Comparison of ENCODE assay signal across 26 mouse cellular contexts in genomic region chr17:30222361-30222760, GRCm38 (mm10).
DNase-seq lines count a peak whose midpoint lies in the region; ATAC-seq and TF ChIP-seq lines count a peak whose summit lies in the region.
"Had no signal": no experiment of that assay in that cellular context is flagged by ENCODE, and none has a peak within 500 bp of the region (broad histone marks: within the 10 kb centered on the region; RNA-seq: fewer than 3 reads in every experiment).

No protein-coding gene starts in this region.

- TF ChIP-seq EP300 in lung, postnatal 0 days (IDR thresholded peaks at IDR 0.05), result no peak

- H3K36me3 ChIP-seq in hindbrain, embryonic 13.5 days, result peaks cover 22% of the 10 kb centered on the region
- peaks cover 2% of the 10 kb centered on the region for H3K36me3 ChIP-seq in hindbrain, embryonic 16.5 days (ENCODE audit: control insufficient read depth, insufficient read depth, low read length)
- H3K36me3 ChIP-seq in lung, postnatal 0 days (ENCODE audit: insufficient read depth, low read length), result peaks cover 5% of the 10 kb centered on the region; the same call in 1 of the 2 replicates
- peaks cover 10% of the 10 kb centered on the region for H3K36me3 ChIP-seq in midbrain, embryonic 14.5 days (ENCODE audit: control insufficient read depth, insufficient read depth, low read length)
- no peaks in the 10 kb centered on the region for H3K36me3 ChIP-seq in neural tube, embryonic 15.5 days

- 76% methylated on average over 11 of the region's 11 CpGs for WGBS in hindbrain, embryonic 13.5 days
- WGBS in hindbrain, embryonic 16.5 days, result 78% methylated on average over 11 of the region's 11 CpGs
- 66% methylated on average over 11 of the region's 11 CpGs for WGBS in lung, postnatal 0 days
- WGBS in midbrain, embryonic 14.5 days, result 66% methylated on average over 11 of the region's 11 CpGs
- 67% methylated on average over 11 of the region's 11 CpGs for WGBS in neural tube, embryonic 15.5 days

- no peaks in the 10 kb centered on the region for H3K27me3 ChIP-seq in hindbrain, embryonic 13.5 days
- H3K27me3 ChIP-seq in hindbrain, embryonic 16.5 days (replicated peaks; ENCODE audit: control insufficient read depth, insufficient read depth, low read length), result no peaks in the 10 kb centered on the region
- no peaks in the 10 kb centered on the region for H3K27me3 ChIP-seq in lung, postnatal 0 days (replicated peaks; ENCODE audit: insufficient read depth, low read length)
- no peaks in the 10 kb centered on the region for H3K27me3 ChIP-seq in midbrain, embryonic 14.5 days (ENCODE audit: control insufficient read depth, insufficient read depth, low read length)
- H3K27me3 ChIP-seq in neural tube, embryonic 15.5 days (replicated peaks), result no peaks in the 10 kb centered on the region
- H3K27me3 ChIP-seq: heart, embryonic 12.5 days; hindbrain, embryonic 15.5 days; limb, embryonic 12.5 days; liver, embryonic 12.5 days; neural tube, embryonic 13.5 days had no signal

- no peak for DNase-seq in lung, postnatal 0 days (ENCODE audit: low spot score)
- no peak for DNase-seq in lung, postnatal 25 days (ENCODE audit: low spot score)
- DNase-seq in brain, embryonic 14.5 days (ENCODE audit: low read depth), result no peak
- DNase-seq in midbrain, embryonic 14.5 days, result no peak
- DNase-seq in adrenal gland, postnatal 4 days (ENCODE audit: low spot score in 2 of 2), result no peak
- DNase-seq: adrenal gland, postnatal 14 days; cerebellum, adult 9-10 months; gastrocnemius, postnatal 10 days; heart, adult 18-20 months; heart, postnatal 10 days; kidney, adult 2 months; kidney, postnatal 14 days; layer of hippocampus, postnatal 36 days; lung, adult 18-20 months; lung, postnatal 4 days; thymus, postnatal 25 days had no signal

- peak overlapping the region; percentile 10; the same call in 1 of the 2 replicates for H3K9ac ChIP-seq in hindbrain, embryonic 13.5 days
- H3K9ac ChIP-seq in hindbrain, embryonic 16.5 days (ENCODE audit: low read depth, low read length), result no peak overlapping the region
- H3K9ac ChIP-seq in lung, postnatal 0 days (replicated peaks; ENCODE audit: low read depth), result no peak overlapping the region
- no peak overlapping the region for H3K9ac ChIP-seq in midbrain, embryonic 14.5 days (replicated peaks; ENCODE audit: low read length)
- H3K9ac ChIP-seq in neural tube, embryonic 15.5 days (replicated peaks), result no peak overlapping the region
- H3K9ac ChIP-seq: heart, embryonic 12.5 days; hindbrain, embryonic 15.5 days; limb, embryonic 12.5 days; liver, embryonic 12.5 days had no signal

- ATAC-seq in hindbrain, embryonic 13.5 days (ENCODE audit: low FRiP score), result no peak
- no peak for ATAC-seq in hindbrain, embryonic 16.5 days
- ATAC-seq in lung, postnatal 0 days, result no peak
- ATAC-seq in midbrain, embryonic 14.5 days (ENCODE audit: low FRiP score, low TSS enrichment), result 0 out of 2 replicates have a peak, but pooled peaks have one; percentile 4
- ATAC-seq in neural tube, embryonic 15.5 days (ENCODE audit: low FRiP score), result no peak
- ATAC-seq: liver, embryonic 12.5 days had no signal

- H3K4me1 ChIP-seq in hindbrain, embryonic 13.5 days (replicated peaks), result peaks cover 52% of the 10 kb centered on the region
- peaks cover 16% of the 10 kb centered on the region for H3K4me1 ChIP-seq in hindbrain, embryonic 16.5 days (ENCODE audit: control insufficient read depth, insufficient read depth, low read depth, low read length)
- H3K4me1 ChIP-seq in lung, postnatal 0 days (ENCODE audit: insufficient read depth, low read depth, low read length), result no peaks in the 10 kb centered on the region
- H3K4me1 ChIP-seq in midbrain, embryonic 14.5 days (ENCODE audit: control insufficient read depth, insufficient read depth, low read length), result peaks cover 39% of the 10 kb centered on the region
- H3K4me1 ChIP-seq in neural tube, embryonic 15.5 days, result peaks cover 45% of the 10 kb centered on the region
- H3K4me1 ChIP-seq: liver, embryonic 12.5 days had no signal

- no peak for TF ChIP-seq POLR2A in brain, embryonic 14.5 days (IDR thresholded peaks at IDR 0.05; ENCODE audit: borderline replicate concordance, extremely low read depth, insufficient read depth, insufficient read length, poor library complexity, severe bottlenecking)

- 0 out of 2 replicates have a peak overlapping the region, but pooled peaks have one; percentile 5 for H3K27ac ChIP-seq in hindbrain, embryonic 13.5 days
- H3K27ac ChIP-seq in hindbrain, embryonic 16.5 days (ENCODE audit: low read depth, low read length), result no peak overlapping the region
- no peak overlapping the region for H3K27ac ChIP-seq in lung, postnatal 0 days (ENCODE audit: low read length)
- no peak overlapping the region for H3K27ac ChIP-seq in midbrain, embryonic 14.5 days (replicated peaks; ENCODE audit: low read depth, low read length)
- H3K27ac ChIP-seq in neural tube, embryonic 15.5 days (replicated peaks), result no peak overlapping the region
- H3K27ac ChIP-seq: hindbrain, embryonic 15.5 days; limb, embryonic 12.5 days; liver, embryonic 12.5 days; neural tube, embryonic 13.5 days had no signal

- H3K4me2 ChIP-seq in hindbrain, embryonic 13.5 days, result no peak overlapping the region
- H3K4me2 ChIP-seq in hindbrain, embryonic 16.5 days (ENCODE audit: low read length), result no peak overlapping the region
- no peak overlapping the region for H3K4me2 ChIP-seq in lung, postnatal 0 days (replicated peaks; ENCODE audit: low read depth, low read length)
- no peak overlapping the region for H3K4me2 ChIP-seq in midbrain, embryonic 14.5 days (ENCODE audit: low read length)
- no peak overlapping the region for H3K4me2 ChIP-seq in neural tube, embryonic 15.5 days
- H3K4me2 ChIP-seq: heart, embryonic 12.5 days; hindbrain, embryonic 15.5 days; limb, embryonic 12.5 days; liver, embryonic 12.5 days; neural tube, embryonic 13.5 days had no signal

- TF ChIP-seq CTCF in lung, postnatal 0 days (IDR thresholded peaks at IDR 0.05), result peak; percentile 11; the same call in 1 of the 2 replicates
- peak; percentile 17; the same call in 1 of the 2 replicates for TF ChIP-seq CTCF in brain, embryonic 14.5 days (IDR thresholded peaks at IDR 0.05; ENCODE audit: borderline replicate concordance, extremely low read depth, insufficient read depth, insufficient read length)

- no peaks in the 10 kb centered on the region for H3K9me3 ChIP-seq in hindbrain, embryonic 13.5 days
- H3K9me3 ChIP-seq in hindbrain, embryonic 16.5 days (ENCODE audit: control insufficient read depth, low read length), result no peaks in the 10 kb centered on the region
- H3K9me3 ChIP-seq in lung, postnatal 0 days (ENCODE audit: low read length), result no peaks in the 10 kb centered on the region
- no peaks in the 10 kb centered on the region for H3K9me3 ChIP-seq in midbrain, embryonic 14.5 days (ENCODE audit: control insufficient read depth, low read length)
- H3K9me3 ChIP-seq in neural tube, embryonic 15.5 days (replicated peaks), result no peaks in the 10 kb centered on the region
- H3K9me3 ChIP-seq: embryonic facial prominence, embryonic 10.5 days; heart, embryonic 12.5 days; hindbrain, embryonic 15.5 days; limb, embryonic 12.5 days; liver, embryonic 12.5 days; neural tube, embryonic 13.5 days had no signal

- no peak overlapping the region for H3K4me3 ChIP-seq in hindbrain, embryonic 13.5 days
- H3K4me3 ChIP-seq in hindbrain, embryonic 16.5 days (ENCODE audit: low read length), result no peak overlapping the region
- H3K4me3 ChIP-seq in lung, postnatal 0 days (ENCODE audit: low read depth, low read length), result no peak overlapping the region
- no peak overlapping the region for H3K4me3 ChIP-seq in midbrain, embryonic 14.5 days (replicated peaks; ENCODE audit: low read depth, low read length)
- H3K4me3 ChIP-seq in neural tube, embryonic 15.5 days (replicated peaks), result no peak overlapping the region
- H3K4me3 ChIP-seq: embryonic facial prominence, embryonic 10.5 days; heart, embryonic 12.5 days; hindbrain, embryonic 15.5 days; limb, embryonic 12.5 days; liver, embryonic 12.5 days; myocyte; neural tube, embryonic 13.5 days had no signal
